Mouse (Mus musculus): ENCODE results near the gene Hnrnpr. TPM values are rescaled to one million over a fixed set of nuclear protein-coding genes. Genes with fewer than 3 reads are reported as not detected.
A peak's percentile ranks its signal among the peaks of the same experiment; 100 is the strongest.

Hnrnpr gene
- polyA plus RNA-seq, 2 experiments = 40.7 to 41.5 TPM

GRCm38 (mm10) chr4:136317667-136318066 lies 6.9 kb downstream of the Hnrnpr start:
- Histone ChIP-seq H3K4me3 (ENCODE audit: insufficient read depth in 1 of 2, low read depth in 2 of 2, low read length in 2 of 2) (no peak overlapping the region), H3K36me3 (replicated peaks; ENCODE audit: control insufficient read depth, insufficient read depth, low read depth) (peaks cover 54% of the 10 kb centered on the region), H3K27ac (no peak overlapping the region), H3K9ac (replicated peaks) (no peak overlapping the region), H3K4me1 (replicated peaks; ENCODE audit: control insufficient read depth in 2 of 2, insufficient read depth in 2 of 2, low read length in 1 of 2) (peaks cover 0 to 4% of the 10 kb centered on the region in 2 experiments; a peak in 3 of 4 replicates), H3K9me3 (ENCODE audit: control insufficient read depth, low read length) (no peaks in the 10 kb centered on the region), H3K4me2 (ENCODE audit: low read depth) (no peak overlapping the region), H3K27me3 (ENCODE audit: control insufficient read depth, insufficient read depth, low read length) (no peaks in the 10 kb centered on the region)
- WGBS (ENCODE audit: insufficient replicate concordance) = 87% methylated on average over 4 of the region's 4 CpGs
- DNase-seq (ENCODE audit: low read depth in 3 of 3, low spot score in 3 of 3) (no peak), ATAC-seq (ENCODE audit: insufficient read depth) (no peak)
- TF ChIP-seq CTCF (IDR thresholded peaks at IDR 0.05; ENCODE audit: low read depth) (no peak), EP300 (IDR thresholded peaks at IDR 0.05; ENCODE audit: low read depth) (no peak)

- DNase-seq (ENCODE audit: low read depth in 3 of 3, low spot score in 3 of 3) (no peak), ATAC-seq (ENCODE audit: insufficient read depth) (no peak)
- 77% methylated on average over 4 of the region's 4 CpGs for WGBS (ENCODE audit: insufficient replicate concordance)
- Histone ChIP-seq H3K27ac (no peak overlapping the region), H3K27me3 (ENCODE audit: control insufficient read depth, insufficient read depth, low read length) (no peaks in the 10 kb centered on the region), H3K4me3 (ENCODE audit: insufficient read depth in 1 of 2, low read depth in 2 of 2, low read length in 2 of 2) (no peak overlapping the region), H3K4me2 (ENCODE audit: low read depth) (no peak overlapping the region), H3K9me3 (ENCODE audit: control insufficient read depth, low read length) (no peaks in the 10 kb centered on the region), H3K9ac (replicated peaks) (no peak overlapping the region), H3K36me3 (replicated peaks; ENCODE audit: control insufficient read depth, insufficient read depth, low read depth) (peaks cover 73% of the 10 kb centered on the region), H3K4me1 (replicated peaks; ENCODE audit: control insufficient read depth in 2 of 2, insufficient read depth in 2 of 2, low read length in 1 of 2) (no peaks in the 10 kb centered on the region)
- TF ChIP-seq EP300 (IDR thresholded peaks at IDR 0.05; ENCODE audit: low read depth) = no peak
- TF ChIP-seq CTCF (IDR thresholded peaks at IDR 0.05; ENCODE audit: low read depth) = no peak
Measured at GRCm38 (mm10) chr4:136320016-136320415, 9.3 kb downstream of the Hnrnpr start.

GRCm38 (mm10) chr4:136324226-136324625 lies 13.5 kb downstream of the Hnrnpr start:
- H3K36me3 ChIP-seq (replicated peaks; ENCODE audit: control insufficient read depth, insufficient read depth, low read depth) = peaks cover 70% of the 10 kb centered on the region
- TF ChIP-seq EP300 (IDR thresholded peaks at IDR 0.05; ENCODE audit: low read depth) = no peak
- peak; percentile 22; the same call in 1 of the 2 replicates for TF ChIP-seq CTCF (IDR thresholded peaks at IDR 0.05; ENCODE audit: low read depth)
- 77% methylated on average over 2 of the region's 2 CpGs for WGBS (ENCODE audit: insufficient replicate concordance)
- H3K4me3 ChIP-seq (ENCODE audit: insufficient read depth in 1 of 2, low read depth in 2 of 2, low read length in 2 of 2) = no peak overlapping the region
- H3K4me2 ChIP-seq (ENCODE audit: low read depth) = no peak overlapping the region
- no peak for DNase-seq (ENCODE audit: low read depth in 3 of 3, low spot score in 3 of 3)
- no peaks in the 10 kb centered on the region for H3K9me3 ChIP-seq (ENCODE audit: control insufficient read depth, low read length)
- H3K9ac ChIP-seq (replicated peaks) = no peak overlapping the region
- H3K27me3 ChIP-seq (ENCODE audit: control insufficient read depth, insufficient read depth, low read length) = no peaks in the 10 kb centered on the region
- no peak for ATAC-seq (ENCODE audit: insufficient read depth)
- no peaks in the 10 kb centered on the region for H3K4me1 ChIP-seq (replicated peaks; ENCODE audit: control insufficient read depth in 2 of 2, insufficient read depth in 2 of 2, low read length in 1 of 2)
- H3K27ac ChIP-seq = no peak overlapping the region

GRCm38 (mm10) chr4:136327238-136327637 lies 16.5 kb downstream of the Hnrnpr start:
- no peak for TF ChIP-seq EP300 (IDR thresholded peaks at IDR 0.05; ENCODE audit: low read depth)
- Histone ChIP-seq H3K9me3 (ENCODE audit: control insufficient read depth, low read length) (no peaks in the 10 kb centered on the region), H3K27ac (no peak overlapping the region), H3K4me2 (ENCODE audit: low read depth) (no peak overlapping the region), H3K9ac (replicated peaks) (no peak overlapping the region), H3K4me3 (ENCODE audit: insufficient read depth in 1 of 2, low read depth in 2 of 2, low read length in 2 of 2) (no peak overlapping the region), H3K27me3 (ENCODE audit: control insufficient read depth, insufficient read depth, low read length) (no peaks in the 10 kb centered on the region), H3K36me3 (replicated peaks; ENCODE audit: control insufficient read depth, insufficient read depth, low read depth) (peaks cover 46% of the 10 kb centered on the region), H3K4me1 (replicated peaks; ENCODE audit: control insufficient read depth in 2 of 2, insufficient read depth in 2 of 2, low read length in 1 of 2) (no peaks in the 10 kb centered on the region)
- no peak for ATAC-seq (ENCODE audit: insufficient read depth)
- WGBS (ENCODE audit: insufficient replicate concordance) = 84% methylated on average over 5 of the region's 5 CpGs
- DNase-seq (ENCODE audit: low read depth in 3 of 3, low spot score in 3 of 3) = no peak

- no peak for TF ChIP-seq EP300 (IDR thresholded peaks at IDR 0.05; ENCODE audit: low read depth)
- peak; percentile 22; the same call in 1 of the 2 replicates for TF ChIP-seq CTCF (IDR thresholded peaks at IDR 0.05; ENCODE audit: low read depth)
- ATAC-seq (ENCODE audit: insufficient read depth) (no peak), DNase-seq (ENCODE audit: low read depth in 3 of 3, low spot score in 3 of 3) (no peak)
- Histone ChIP-seq H3K27me3 (ENCODE audit: control insufficient read depth, insufficient read depth, low read length) (no peaks in the 10 kb centered on the region), H3K9ac (replicated peaks) (no peak overlapping the region), H3K4me2 (ENCODE audit: low read depth) (no peak overlapping the region), H3K36me3 (replicated peaks; ENCODE audit: control insufficient read depth, insufficient read depth, low read depth) (peaks cover 50% of the 10 kb centered on the region), H3K4me1 (replicated peaks; ENCODE audit: control insufficient read depth in 2 of 2, insufficient read depth in 2 of 2, low read length in 1 of 2) (no peaks in the 10 kb centered on the region), H3K27ac (no peak overlapping the region), H3K9me3 (ENCODE audit: control insufficient read depth, low read length) (no peaks in the 10 kb centered on the region), H3K4me3 (ENCODE audit: insufficient read depth in 1 of 2, low read depth in 2 of 2, low read length in 2 of 2) (no peak overlapping the region)
Measured at GRCm38 (mm10) chr4:136328115-136328514, 17.4 kb downstream of the Hnrnpr start.

Measured in liver, embryonic 14.5 days (tissue).